8 mouse cellular contexts compared by ENCODE assay signal in the genomic region with DNA sequence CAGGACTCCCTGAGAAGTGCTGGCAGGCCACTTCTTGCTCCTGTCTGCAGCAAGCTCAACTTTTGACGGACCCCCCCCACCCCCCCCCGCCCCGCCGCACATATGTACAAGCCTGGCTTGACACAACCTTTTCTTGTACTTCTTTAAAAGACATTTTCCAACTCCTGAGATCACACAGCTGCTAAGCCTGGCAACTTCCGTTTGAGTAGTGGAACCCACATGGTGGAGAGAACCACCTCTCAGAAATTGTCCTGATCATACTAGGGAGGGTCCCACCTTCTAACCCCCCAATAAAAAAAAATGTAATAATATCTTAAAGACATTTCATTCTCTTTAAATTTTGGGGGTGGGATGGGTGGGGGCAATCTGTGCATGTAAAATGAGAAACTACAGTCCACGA. TPM values are rescaled to one million over a fixed set of nuclear protein-coding genes. Genes with fewer than 3 reads are reported as not detected.
DNase-seq lines count a peak whose midpoint lies in the region; ATAC-seq and TF ChIP-seq lines count a peak whose summit lies in the region.

No protein-coding gene starts in this region.

- H3K27ac ChIP-seq in kidney, postnatal 0 days, result no peak overlapping the region
- no peak overlapping the region for H3K27ac ChIP-seq in forebrain, embryonic 11.5 days (ENCODE audit: low read depth, low read length)
- H3K27ac ChIP-seq in limb, embryonic 14.5 days (replicated peaks; ENCODE audit: low read depth, low read length), result no peak overlapping the region
- H3K27ac ChIP-seq in stomach, embryonic 15.5 days, result peak overlapping the region; percentile 98; the same call in 1 of the 2 replicates

- no peak for TF ChIP-seq POLR2A in limb, embryonic 14.5 days (IDR thresholded peaks at IDR 0.05; ENCODE audit: borderline replicate concordance, extremely low read depth, insufficient read depth, insufficient read length)

- H3K27me3 ChIP-seq in kidney, postnatal 0 days (ENCODE audit: insufficient read depth, low read length), result no peaks in the 10 kb centered on the region
- no peaks in the 10 kb centered on the region for H3K27me3 ChIP-seq in forebrain, embryonic 11.5 days (ENCODE audit: control insufficient read depth, insufficient read depth, low read length)
- H3K27me3 ChIP-seq in limb, embryonic 14.5 days (ENCODE audit: control insufficient read depth, insufficient read depth, low read length), result no peaks in the 10 kb centered on the region
- no peaks in the 10 kb centered on the region for H3K27me3 ChIP-seq in stomach, embryonic 15.5 days (replicated peaks)

- intact Hi-C loops in left cerebral cortex, postnatal 36 days (cut with DNase I), result loop anchor here (5.0 kb wide), 1 partner anchor 40 kb away; the partner anchor contains the start of gene Maea

- no peak for ATAC-seq in kidney, postnatal 0 days (replicated peaks; ENCODE audit: low FRiP score, low read depth)
- no peak for ATAC-seq in forebrain, embryonic 11.5 days (replicated peaks; ENCODE audit: low FRiP score)
- ATAC-seq in limb, embryonic 14.5 days (ENCODE audit: low FRiP score, low read depth), result no peak
- no peak for ATAC-seq in stomach, embryonic 15.5 days (ENCODE audit: insufficient read depth, low FRiP score, low read depth)

- peak; percentile 9 for DNase-seq in kidney, postnatal 0 days (ENCODE audit: low spot score)
- no peak for DNase-seq in kidney, adult 9 months
- no peak for DNase-seq in forebrain, embryonic 11.5 days (ENCODE audit: low spot score)
- DNase-seq in limb, embryonic 14.5 days (ENCODE audit: low spot score), result no peak
- DNase-seq in left cerebral cortex, adult 11 months (ENCODE audit: low spot score), result no peak
- DNase-seq in frontal cortex, postnatal 36 days (ENCODE audit: low spot score in 2 of 2), result no peak
- DNase-seq in left cerebral cortex, postnatal 36 days (ENCODE audit: low spot score in 2 of 2), result no peak

- H3K4me3 ChIP-seq in kidney, postnatal 0 days (replicated peaks; ENCODE audit: low read depth, low read length), result no peak overlapping the region
- peak overlapping the region; percentile 64; the same call in 1 of the 2 replicates for H3K4me3 ChIP-seq in forebrain, embryonic 11.5 days (ENCODE audit: low read depth, low read length)
- peak overlapping the region; percentile 72 for H3K4me3 ChIP-seq in limb, embryonic 14.5 days (replicated peaks; ENCODE audit: low read length)
- H3K4me3 ChIP-seq in stomach, embryonic 15.5 days (replicated peaks), result peak overlapping the region; percentile 64

- 0 out of 2 replicates have a peak, but pooled peaks cover 3% of the 10 kb centered on the region for H3K4me1 ChIP-seq in kidney, postnatal 0 days (replicated peaks; ENCODE audit: insufficient read depth, low read length)
- peaks cover 6% of the 10 kb centered on the region for H3K4me1 ChIP-seq in forebrain, embryonic 11.5 days (replicated peaks; ENCODE audit: control insufficient read depth, insufficient read depth, low read length)
- peaks cover 15% of the 10 kb centered on the region for H3K4me1 ChIP-seq in limb, embryonic 14.5 days (ENCODE audit: control insufficient read depth, insufficient read depth, low read length)
- peaks cover 8% of the 10 kb centered on the region for H3K4me1 ChIP-seq in stomach, embryonic 15.5 days

- H3K36me3 ChIP-seq in kidney, postnatal 0 days (ENCODE audit: insufficient read depth, low read length), result peaks cover 25% of the 10 kb centered on the region; the same call in 1 of the 2 replicates
- peaks cover 2% of the 10 kb centered on the region; the same call in 1 of the 2 replicates for H3K36me3 ChIP-seq in forebrain, embryonic 11.5 days (ENCODE audit: control insufficient read depth, insufficient read depth, low read length)
- H3K36me3 ChIP-seq in limb, embryonic 14.5 days (ENCODE audit: control insufficient read depth, insufficient read depth, low read length), result peaks cover 34% of the 10 kb centered on the region
- H3K36me3 ChIP-seq in stomach, embryonic 15.5 days, result peaks cover 12% of the 10 kb centered on the region

- no peak for TF ChIP-seq CTCF in kidney, postnatal 0 days (IDR thresholded peaks at IDR 0.05; ENCODE audit: low read depth)

- peak overlapping the region; percentile 50 for H3K9ac ChIP-seq in kidney, postnatal 0 days (ENCODE audit: low read depth, low read length)
- H3K9ac ChIP-seq in forebrain, embryonic 11.5 days (ENCODE audit: low read length), result no peak overlapping the region
- H3K9ac ChIP-seq in limb, embryonic 14.5 days (ENCODE audit: low read depth, low read length, severe bottlenecking), result peak overlapping the region; percentile 86; the same call in 1 of the 2 replicates
- no peak overlapping the region for H3K9ac ChIP-seq in stomach, embryonic 15.5 days

- no peaks in the 10 kb centered on the region for H3K9me3 ChIP-seq in kidney, postnatal 0 days (replicated peaks; ENCODE audit: low read length)
- no peaks in the 10 kb centered on the region for H3K9me3 ChIP-seq in forebrain, embryonic 11.5 days (ENCODE audit: control insufficient read depth, low read length)
- no peaks in the 10 kb centered on the region for H3K9me3 ChIP-seq in limb, embryonic 14.5 days (ENCODE audit: control insufficient read depth, low read length)
- no peaks in the 10 kb centered on the region for H3K9me3 ChIP-seq in stomach, embryonic 15.5 days

- WGBS in kidney, postnatal 0 days, result 26% methylated on average over 6 of the region's 6 CpGs
- 73% methylated on average over 6 of the region's 6 CpGs for WGBS in forebrain, embryonic 11.5 days
- WGBS in limb, embryonic 14.5 days, result 47% methylated on average over 6 of the region's 6 CpGs
- 25% methylated on average over 6 of the region's 6 CpGs for WGBS in stomach, embryonic 15.5 days

- peak overlapping the region; percentile 77 for H3K4me2 ChIP-seq in kidney, postnatal 0 days (ENCODE audit: low read length)
- H3K4me2 ChIP-seq in forebrain, embryonic 11.5 days (ENCODE audit: low read depth, low read length, severe bottlenecking), result peak overlapping the region; percentile 84
- peak overlapping the region; percentile 88 for H3K4me2 ChIP-seq in limb, embryonic 14.5 days (replicated peaks; ENCODE audit: low read depth, low read length, severe bottlenecking)
- H3K4me2 ChIP-seq in stomach, embryonic 15.5 days, result peak overlapping the region; percentile 85

RNA-seq across cellular contexts. Expression of gene Uvssa, which starts 1.2 kb away (rescaled TPM):
- 7.7 and 7.8 TPM in 2 replicates for polyA plus RNA-seq in kidney, postnatal 0 days (2015; fragmentation: Nextera tagmentation; extraction: Ambion mirVana)
- polyA plus RNA-seq in forebrain, embryonic 11.5 days (2014; fragmentation: Nextera tagmentation; extraction: Ambion mirVana), result 6.3 and 8.8 TPM in 2 replicates
- polyA plus RNA-seq in limb, embryonic 14.5 days (2012; rRNA removed), result 11.0 and 11.5 TPM in 2 replicates
- 10.0 and 11.7 TPM in 2 replicates for polyA plus RNA-seq in limb, embryonic 14.5 days (2014; fragmentation: Nextera tagmentation; extraction: Ambion mirVana)
- polyA plus RNA-seq in stomach, embryonic 15.5 days (2015; fragmentation: Nextera tagmentation; extraction: Ambion mirVana), result 8.7 and 9.6 TPM in 2 replicates
- total RNA-seq in left cerebral cortex, postnatal 36 days (2021), result 1 to 10 TPM; 5.6 to 7.2 TPM

RNA-seq across cellular contexts. Expression of gene Maea, which starts 41.9 kb away (rescaled TPM):
- 119 and 125 TPM in 2 replicates for polyA plus RNA-seq in kidney, postnatal 0 days (2015; fragmentation: Nextera tagmentation; extraction: Ambion mirVana)
- polyA plus RNA-seq in forebrain, embryonic 11.5 days (2014; fragmentation: Nextera tagmentation; extraction: Ambion mirVana), result 122 and 135 TPM in 2 replicates
- 168 and 170 TPM in 2 replicates for polyA plus RNA-seq in limb, embryonic 14.5 days (2012; rRNA removed)
- 116 and 120 TPM in 2 replicates for polyA plus RNA-seq in limb, embryonic 14.5 days (2014; fragmentation: Nextera tagmentation; extraction: Ambion mirVana)
- 117 and 120 TPM in 2 replicates for polyA plus RNA-seq in stomach, embryonic 15.5 days (2015; fragmentation: Nextera tagmentation; extraction: Ambion mirVana)
- 10 to 100 TPM; 91.2 to 97.2 TPM for total RNA-seq in left cerebral cortex, postnatal 36 days (2021)

RNA-seq across cellular contexts. Expression of gene Nkx1-1, which starts 56.6 kb away (rescaled TPM):
- not detected in 2 replicates for polyA plus RNA-seq in kidney, postnatal 0 days (2015; fragmentation: Nextera tagmentation; extraction: Ambion mirVana)
- not detected in 2 replicates for polyA plus RNA-seq in forebrain, embryonic 11.5 days (2014; fragmentation: Nextera tagmentation; extraction: Ambion mirVana)
- not detected in 2 replicates for polyA plus RNA-seq in limb, embryonic 14.5 days (2012; rRNA removed)
- polyA plus RNA-seq in limb, embryonic 14.5 days (2014; fragmentation: Nextera tagmentation; extraction: Ambion mirVana), result not detected in 2 replicates
- polyA plus RNA-seq in stomach, embryonic 15.5 days (2015; fragmentation: Nextera tagmentation; extraction: Ambion mirVana), result not detected in 2 replicates
- not detected for total RNA-seq in left cerebral cortex, postnatal 36 days (2021)

Comparison
In these comparisons a context has a peak if more than half of its experiments do, and no peak if none do; other contexts are left out.
1. H3K9ac ChIP-seq: peak in kidney, postnatal 0 days (single experiment) and limb, embryonic 14.5 days (single experiment); none in forebrain, embryonic 11.5 days (single experiment) and stomach, embryonic 15.5 days (single experiment).
2. Peak in every context shown above with its lines, with median percentiles within 50 percentile points of each other: H3K4me2 ChIP-seq.